Mouse (Mus musculus) testis, postnatal 10 days (tissue): ENCODE measurements around the gene Olfr313.
"Not testable (repeated sequence)": the region's sequence is repeated elsewhere in the genome, so short reads cannot be mapped to it uniquely, and the experiment has no call there.

ENCODE experiments used
- DNase-seq: peaks from one replicate; pipeline ENCODE4 v3.0.0; 2021; ENCODE audit warnings: low spot score

The Olfr313 gene

DNA sequence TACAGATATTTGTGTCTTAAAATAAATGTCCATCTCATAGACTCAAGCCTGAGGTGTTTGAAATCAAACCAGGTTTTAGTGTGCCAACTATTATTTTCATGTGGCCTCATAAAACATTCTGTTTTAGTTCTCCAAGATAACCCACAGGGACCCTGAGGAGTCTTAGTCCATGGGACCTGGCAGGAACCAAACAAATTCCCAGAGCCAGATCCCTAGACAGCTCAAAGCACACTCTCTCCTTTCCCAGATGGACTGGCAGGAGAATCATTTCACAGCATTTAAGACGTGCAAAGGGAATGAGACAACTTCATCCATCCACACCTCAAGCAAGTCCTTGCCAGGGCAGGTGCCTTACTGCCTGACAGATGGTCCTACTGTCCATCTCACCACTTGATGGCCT lies at the start of gene Olfr313:
Gene Olfr313, plus strand, starts transcription at position 301 of the 400 bp plus-strand sequence.
- not testable (repeated sequence) for DNase-seq

DNA sequence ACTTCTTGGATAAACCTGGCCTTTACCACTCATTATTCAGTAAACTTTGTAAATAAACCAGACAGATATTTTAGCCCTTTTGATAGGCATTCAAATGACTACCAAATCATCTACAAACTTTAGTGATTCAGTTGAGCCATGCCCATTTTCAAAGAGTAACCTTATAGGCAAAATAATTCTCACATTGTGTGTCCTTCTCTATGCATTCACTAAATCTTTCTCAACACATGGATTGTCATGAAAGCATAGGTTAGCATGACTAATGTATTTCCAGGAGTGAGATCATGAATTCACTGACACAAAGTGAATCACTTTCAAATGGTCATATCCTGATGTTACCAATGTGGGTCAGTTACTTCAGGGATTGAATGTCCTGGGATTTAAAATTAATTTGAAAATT lies 41.9 kb upstream of the Olfr313 start, which contains the start of gene Olfr315:
Gene Olfr315, plus strand, starts transcription at position 301 of the 400 bp plus-strand sequence.
- no peak for DNase-seq

DNA sequence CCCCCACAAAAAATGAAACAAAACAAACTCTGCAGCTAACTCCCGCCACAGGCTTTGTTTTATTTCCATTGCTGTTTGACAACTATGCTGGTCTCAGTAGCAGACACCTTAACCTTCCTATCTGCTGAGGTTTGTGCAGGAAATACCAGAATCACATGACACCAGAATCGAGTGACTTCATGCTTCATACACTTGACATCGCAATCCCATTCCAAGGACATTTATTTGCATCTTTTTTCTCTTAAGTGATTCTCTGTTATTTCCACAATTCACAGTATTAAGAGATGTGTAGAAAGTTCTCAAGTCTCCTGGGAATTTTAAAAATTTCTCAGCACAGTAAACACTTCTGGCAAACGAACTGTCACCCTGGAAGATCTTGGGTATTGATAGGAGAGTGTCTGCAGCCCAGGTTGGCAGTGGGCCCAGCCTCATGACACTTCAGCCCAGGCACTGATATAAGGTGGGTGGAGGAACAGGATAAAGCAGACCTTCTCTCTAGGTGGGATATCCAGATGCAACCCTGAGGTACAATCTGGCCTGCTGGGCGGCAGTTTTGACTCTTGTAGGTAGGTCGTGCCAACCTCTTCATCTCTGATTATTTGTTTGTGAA lies 32.2 kb upstream of the Olfr313 start, which contains the start of gene Olfr314:
Gene Olfr314, plus strand, starts transcription at position 473 of the 610 bp plus-strand sequence.
- no peak for DNase-seq

DNA sequence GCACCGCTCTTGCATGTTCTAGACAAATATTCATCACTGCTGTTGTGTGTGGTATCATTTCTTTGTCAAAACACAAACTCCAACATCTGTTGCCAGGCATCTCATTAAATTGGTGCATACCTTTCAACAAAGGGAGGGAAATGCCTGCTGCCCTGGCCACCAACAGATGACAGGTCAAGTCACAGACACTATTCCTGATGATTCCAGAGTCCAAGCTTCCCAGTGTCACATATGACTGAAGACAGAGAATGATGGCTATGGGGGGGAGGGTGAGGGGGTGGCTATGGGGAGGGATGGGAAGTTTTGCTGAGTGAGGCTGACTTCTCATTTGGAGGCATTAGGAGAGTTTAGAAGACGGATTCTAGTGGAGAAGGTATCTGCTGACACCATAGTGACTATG lies 30.6 kb upstream of the Olfr313 start:
- no peak for DNase-seq

DNA sequence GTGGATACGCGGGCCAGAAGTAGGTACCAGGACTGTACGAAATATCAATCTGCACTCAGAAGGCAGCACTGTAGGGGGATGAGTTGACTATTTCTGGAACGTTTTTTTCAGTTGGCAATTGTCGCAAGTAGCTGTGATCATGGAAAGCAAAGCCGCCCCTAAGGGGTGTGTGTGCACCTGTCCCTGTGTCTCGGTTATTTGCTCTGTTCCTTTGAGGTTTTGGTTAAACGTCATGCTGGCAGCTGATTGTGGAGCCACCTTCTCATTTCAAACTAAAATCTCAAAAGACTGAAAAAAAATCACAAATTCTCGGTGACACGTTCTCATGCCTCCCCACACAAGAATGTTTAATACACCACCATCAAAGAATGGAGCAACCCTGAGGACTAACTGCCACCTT lies 27.1 kb upstream of the Olfr313 start:
- DNase-seq, result no peak

DNA sequence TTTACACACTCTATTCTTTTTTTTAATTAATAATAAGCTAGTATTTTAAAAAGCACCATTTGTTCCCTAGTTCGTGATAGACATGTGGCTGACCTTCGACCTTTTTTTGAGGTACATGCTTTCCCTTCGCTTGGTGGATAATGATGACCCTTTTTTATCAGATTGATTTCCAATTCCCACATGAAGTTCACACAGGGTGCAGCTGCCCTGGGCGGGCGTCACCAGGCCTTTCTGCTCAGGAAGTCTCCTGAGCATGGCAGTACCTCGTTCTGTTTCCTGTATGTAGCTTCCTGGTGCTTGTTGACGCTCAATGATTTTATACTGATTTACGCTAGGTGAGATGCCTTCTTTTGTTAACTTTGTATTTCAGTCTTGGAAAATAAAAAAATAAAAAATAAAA lies 26.5 kb upstream of the Olfr313 start:
- DNase-seq, result no peak

DNA sequence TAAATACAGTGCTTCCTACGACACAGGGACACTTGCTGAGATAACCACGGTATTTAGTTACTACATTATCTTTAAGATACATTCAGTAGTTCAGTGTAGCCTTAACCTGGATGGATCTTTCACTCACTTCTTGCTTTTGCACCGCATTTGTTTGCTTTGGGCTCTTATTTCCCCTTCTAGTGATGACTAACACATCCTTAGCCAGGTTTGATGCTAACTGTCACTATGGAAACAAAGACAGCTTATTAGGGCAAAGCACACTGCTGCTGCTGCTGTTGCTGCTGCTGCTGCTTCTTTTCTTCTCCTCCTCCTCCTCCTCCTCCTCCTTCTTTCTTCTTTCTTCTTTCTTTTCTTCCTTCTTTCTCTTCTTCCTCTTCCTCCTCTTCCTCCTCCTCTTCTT lies 25.3 kb upstream of the Olfr313 start:
- DNase-seq, result no peak

DNA sequence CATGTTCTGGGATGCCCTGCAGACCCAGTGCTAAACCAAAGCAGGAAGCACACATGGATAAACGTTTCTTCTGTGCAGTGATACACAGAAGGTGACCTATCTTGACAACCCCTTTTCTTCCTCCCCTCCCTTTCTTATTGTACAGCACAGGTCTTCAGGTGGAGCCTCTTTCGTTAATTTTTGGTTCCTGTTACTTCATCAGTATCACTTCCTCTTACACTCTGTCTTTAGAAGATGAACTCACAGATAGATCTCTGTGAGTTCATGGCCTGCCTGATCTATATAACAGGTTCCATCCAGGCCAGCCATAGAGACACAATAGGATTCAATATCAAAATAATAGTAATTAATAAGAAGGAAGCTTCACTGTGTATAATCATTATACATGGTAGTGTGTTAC lies 24.7 kb upstream of the Olfr313 start:
- DNase-seq, result no peak

DNA sequence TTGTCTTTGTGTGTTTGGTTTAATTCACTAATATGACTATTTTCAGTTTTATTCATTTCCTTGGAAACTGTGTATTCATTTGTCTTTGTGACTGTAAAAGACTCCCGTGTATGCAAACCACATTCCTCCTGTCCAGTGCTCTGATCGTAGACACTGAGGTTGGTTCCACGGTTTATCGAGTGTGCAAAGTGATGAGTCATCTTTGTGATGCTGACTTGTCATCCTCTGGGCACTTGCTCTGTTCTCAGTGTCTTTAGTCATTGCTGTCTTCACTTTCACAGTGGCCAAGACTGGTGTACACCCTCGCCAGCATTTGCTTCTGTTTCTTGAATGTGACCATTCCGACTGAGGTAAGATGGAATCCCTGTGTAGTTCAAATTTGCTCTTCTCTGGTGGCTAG lies 24.2 kb upstream of the Olfr313 start:
- no peak for DNase-seq

DNA sequence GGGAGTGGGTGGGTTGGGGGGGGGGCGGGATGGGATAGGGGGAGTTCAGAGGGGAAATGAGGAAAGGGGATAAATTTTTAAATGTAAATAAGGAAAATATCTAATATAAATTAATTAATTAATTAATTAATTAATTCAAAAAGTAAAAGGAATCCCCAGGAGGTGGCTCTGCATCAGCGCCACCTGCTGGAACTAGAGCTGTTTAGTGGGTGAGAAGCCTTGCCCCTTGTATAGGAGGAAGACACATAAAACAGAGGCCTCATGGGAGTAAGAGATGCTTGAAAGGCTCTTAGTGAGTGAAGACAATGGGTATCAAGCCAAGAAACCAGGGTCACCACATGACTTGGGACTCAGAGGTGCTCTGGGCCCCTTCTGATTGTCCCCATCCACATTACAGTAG lies 18.9 kb upstream of the Olfr313 start:
- DNase-seq, result no peak

DNA sequence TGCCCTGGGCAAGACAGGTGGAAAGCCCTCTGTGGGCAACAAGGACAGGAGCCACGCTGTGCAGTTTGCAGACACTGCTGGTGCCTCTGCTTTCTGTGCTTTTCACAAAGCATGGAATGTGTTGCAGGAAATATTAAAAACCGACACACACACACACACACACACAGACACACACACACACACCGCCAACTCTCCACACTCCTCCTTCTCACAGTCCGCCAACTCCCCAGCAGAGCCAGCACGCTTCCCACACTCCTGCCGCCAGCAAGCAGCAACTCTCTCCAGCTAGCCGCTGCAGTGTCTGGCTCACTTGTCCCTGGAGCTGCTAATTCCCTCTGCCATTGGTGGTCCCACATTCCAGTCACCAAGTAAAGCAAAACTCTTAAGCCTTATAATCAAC lies 17.9 kb upstream of the Olfr313 start:
- peak; percentile 47 for DNase-seq

DNA sequence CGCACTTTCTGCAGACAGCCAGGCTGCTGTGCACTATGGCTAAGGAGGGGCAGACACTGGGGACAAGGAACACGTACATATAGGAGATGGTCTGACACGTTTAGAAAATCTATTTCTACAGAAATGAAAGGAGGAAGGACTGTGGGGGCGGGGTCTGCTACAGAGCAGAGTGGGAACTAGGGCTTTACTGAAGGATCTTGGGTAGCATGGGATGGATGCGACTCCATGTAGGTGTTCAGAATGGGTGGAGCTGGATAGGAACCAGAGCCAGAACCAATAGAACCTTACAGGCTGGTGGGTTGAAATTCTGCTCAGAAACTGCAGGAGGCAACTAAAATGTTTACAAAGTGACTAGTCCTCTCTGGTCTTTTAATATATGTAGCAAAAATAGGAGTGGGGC lies 15.1 kb upstream of the Olfr313 start:
- DNase-seq, result no peak

DNA sequence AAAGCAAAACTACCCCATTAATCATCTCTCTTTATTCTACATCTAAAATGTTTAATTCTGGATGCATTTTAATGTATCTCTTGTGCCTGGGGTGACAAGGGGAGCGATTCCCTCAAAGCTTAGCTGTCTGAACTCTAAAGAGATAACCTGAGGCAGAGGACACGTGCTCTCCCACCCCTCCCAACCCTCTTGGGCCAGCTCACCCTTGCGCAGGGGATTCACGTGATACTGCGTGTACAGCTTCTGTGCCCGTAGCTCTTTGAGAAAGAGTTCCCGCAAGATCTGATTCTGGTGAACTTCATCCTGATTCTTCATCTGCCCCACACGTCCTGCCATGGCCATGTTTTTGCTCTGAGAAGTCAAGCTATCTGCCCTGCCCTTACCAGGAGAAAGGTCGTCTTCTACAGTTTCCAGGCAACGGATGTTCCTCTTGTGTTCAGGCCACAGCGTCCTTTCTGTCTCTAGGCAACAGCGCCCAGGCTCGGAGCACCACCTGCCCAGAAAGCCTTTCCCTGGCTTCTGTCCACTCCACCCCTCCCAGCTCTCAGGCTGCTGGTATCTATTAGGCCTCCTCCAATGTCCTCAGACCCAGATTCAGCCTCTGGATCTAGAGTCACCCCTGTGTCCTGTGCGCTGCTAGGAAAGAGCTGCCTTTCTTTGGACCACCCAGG lies 13.1 kb upstream of the Olfr313 start, which contains the start of gene Fam183b:
Gene Fam183b, minus strand, starts transcription at position 403 of the 671 bp plus-strand sequence.
- DNase-seq, result no peak

DNA sequence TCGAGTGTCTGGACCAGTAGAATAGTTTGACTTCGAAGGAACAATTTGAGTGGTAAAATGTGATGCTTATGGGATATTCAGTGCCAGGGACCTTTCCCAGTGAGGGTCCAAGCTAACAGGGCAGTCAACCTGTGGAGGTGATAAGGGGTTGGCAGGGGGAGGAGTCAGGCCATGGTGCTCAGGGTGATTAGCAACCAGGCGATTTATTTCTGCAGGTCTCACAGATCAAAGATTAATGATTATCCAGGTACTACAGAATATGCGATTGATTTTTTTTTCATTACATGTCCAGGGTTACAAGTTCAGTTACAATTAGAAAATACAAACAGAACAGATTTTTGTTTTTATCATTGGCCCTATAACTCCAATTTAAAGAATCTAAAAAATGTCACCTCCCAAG lies 10.9 kb upstream of the Olfr313 start:
- no peak for DNase-seq

DNA sequence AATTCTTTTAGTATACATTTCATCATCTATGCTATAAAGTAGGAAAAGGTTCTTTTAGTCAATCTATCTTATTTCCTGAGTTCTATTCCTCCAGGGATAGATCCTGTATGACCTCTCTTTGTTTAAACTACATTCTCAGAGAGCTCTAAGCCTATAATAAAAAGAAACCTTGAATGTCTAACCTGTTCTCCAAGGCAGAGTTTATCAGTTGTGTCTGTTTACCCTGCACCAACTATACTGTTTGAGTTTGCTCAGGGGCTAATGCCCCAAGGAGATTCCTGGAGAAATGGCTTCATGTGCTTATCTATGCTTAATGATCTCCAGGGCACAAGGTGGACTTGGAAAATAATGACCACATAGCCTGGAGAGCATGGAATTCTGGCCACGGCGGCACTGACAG lies 10.4 kb upstream of the Olfr313 start:
- DNase-seq, result no peak

DNA sequence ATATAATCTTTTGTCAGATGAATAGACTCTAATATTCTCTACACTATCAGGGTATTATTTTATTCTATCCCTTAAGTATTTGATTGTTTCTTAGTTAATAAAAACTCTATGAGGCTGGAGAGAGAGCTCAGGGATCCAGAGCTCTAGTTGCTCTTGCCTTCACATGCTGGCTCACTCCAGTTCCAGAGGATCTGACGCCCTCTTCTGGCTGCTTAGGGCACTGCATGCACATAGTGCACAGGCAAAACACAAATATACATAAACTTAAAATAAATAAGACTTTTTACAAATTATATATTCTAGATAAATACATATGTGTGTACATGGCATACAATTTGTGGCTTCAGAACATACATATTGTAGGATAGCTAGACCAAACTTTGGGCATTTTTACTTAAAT lies 2.8 kb upstream of the Olfr313 start:
- no peak for DNase-seq

DNA sequence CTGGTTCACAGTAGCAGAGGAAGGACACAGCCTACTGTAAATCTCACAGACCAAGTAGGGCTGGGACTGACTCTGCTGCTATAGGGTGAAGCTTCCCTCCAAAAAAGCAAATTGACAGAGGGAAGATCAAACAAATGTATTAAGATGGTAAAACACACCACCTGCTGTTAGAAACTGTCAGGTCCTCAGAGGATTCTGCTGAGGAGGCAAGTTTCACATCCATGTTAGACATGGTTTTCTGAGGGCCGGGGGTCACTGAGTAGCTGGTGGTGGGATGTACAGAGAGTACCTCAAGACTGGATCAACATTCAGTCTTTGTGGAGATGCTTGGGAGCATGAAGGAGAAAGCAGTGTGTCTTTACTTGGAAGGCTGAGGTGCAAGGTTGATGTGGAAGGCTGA lies 876 bp downstream of the Olfr313 start:
- DNase-seq, result no peak

DNA sequence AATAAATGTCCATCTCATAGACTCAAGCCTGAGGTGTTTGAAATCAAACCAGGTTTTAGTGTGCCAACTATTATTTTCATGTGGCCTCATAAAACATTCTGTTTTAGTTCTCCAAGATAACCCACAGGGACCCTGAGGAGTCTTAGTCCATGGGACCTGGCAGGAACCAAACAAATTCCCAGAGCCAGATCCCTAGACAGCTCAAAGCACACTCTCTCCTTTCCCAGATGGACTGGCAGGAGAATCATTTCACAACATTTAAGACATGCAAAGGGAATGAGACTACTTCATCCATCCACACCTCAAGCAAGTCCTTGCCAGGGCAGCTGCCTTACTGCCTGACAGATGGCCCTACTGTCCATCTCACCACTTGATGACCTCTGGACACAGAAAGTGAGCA lies 14.1 kb downstream of the Olfr313 start, which contains the start of gene Olfr312:
Gene Olfr312, plus strand, starts transcription at position 301 of the 400 bp plus-strand sequence.
- DNase-seq, result not testable (repeated sequence)

DNA sequence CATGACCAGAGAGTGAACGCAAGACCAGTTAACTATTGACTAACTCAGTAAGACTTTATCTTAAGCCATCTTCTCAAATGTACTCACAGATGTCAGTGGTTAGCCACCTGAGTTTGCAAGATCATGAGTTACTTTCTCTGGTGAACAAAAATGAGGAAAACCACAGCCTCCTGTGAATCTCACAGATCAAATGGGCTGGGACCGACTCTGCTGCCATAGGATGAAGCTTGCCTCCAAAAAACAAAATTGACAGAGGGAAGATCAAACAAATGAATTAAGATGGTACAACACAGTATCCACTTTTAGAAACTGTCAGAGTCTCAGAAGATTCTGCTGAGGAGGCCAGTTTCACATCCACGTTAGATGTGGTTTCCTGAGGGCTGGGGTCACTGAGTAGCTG lies 15.0 kb downstream of the Olfr313 start:
- DNase-seq, result no peak

DNA sequence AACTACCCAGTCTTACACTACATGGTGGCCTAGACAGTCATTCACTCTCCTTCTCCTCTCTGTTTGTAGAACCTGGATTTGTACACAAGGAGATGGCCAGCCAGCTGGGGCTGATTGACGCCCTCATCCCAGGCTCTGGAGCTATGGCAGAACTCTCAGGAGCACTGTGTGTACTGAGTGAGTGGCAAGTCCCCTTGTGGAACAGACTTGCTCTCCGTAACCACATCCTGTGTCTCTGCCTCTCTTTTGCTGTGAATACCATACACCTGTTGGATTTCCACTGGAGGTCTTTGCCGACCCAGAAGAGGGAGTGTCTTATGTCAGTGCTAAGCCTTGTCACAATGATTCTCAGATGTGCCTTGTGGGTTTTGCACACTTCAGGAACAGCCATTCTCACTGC lies 17.7 kb downstream of the Olfr313 start:
- DNase-seq, result not testable (repeated sequence)

DNA sequence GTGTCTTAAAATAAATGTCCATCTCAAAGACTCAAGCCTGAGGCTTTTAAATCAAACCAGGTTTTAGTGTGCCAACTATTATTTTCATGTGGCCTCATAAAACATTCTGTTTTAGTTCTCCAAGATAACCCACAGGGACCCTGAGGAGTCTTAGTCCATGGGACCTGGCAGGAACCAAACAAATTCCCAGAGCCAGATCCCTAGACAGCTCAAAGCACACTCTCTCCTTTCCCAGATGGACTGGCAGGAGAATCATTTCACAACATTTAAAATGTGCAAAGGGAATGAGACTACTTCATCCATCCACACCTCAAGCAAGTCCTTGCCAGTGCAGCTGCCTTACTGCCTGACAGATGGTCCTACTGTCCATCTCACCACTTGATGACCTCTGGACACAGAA lies 24.2 kb downstream of the Olfr313 start, which contains the start of gene Olfr311:
Gene Olfr311, plus strand, starts transcription at position 301 of the 400 bp plus-strand sequence.
- not testable (repeated sequence) for DNase-seq

DNA sequence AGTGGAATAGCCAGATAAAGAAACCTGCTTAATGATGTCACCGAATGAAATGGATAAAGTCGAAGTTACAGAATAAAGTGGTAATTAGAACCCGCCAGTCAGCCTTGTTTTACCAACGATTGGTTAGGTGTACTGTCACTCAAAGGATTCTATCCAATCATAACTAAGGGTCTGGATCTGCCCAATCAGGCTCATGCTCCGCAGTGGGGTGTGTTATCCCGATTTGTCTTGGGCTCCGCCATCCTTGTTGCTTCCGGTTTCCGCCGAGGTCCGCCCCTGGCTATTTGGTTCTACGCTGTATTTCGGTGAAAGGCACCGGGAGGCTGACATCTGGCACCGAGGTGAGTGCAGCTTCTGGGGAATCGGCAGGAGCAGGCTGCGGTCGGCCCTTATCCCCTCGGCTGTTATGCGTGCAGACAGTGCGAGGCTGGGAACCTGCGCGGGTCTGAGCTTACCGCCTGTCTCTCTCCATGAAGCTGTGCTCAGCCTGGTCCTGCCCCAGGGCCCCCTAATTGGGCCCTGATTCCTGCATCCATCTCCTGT lies 32.2 kb downstream of the Olfr313 start, which contains the start of gene Gm12258:
Gene Gm12258, plus strand, starts transcription at position 240 of the 543 bp plus-strand sequence.
- DNase-seq, result peak; percentile 75

DNA sequence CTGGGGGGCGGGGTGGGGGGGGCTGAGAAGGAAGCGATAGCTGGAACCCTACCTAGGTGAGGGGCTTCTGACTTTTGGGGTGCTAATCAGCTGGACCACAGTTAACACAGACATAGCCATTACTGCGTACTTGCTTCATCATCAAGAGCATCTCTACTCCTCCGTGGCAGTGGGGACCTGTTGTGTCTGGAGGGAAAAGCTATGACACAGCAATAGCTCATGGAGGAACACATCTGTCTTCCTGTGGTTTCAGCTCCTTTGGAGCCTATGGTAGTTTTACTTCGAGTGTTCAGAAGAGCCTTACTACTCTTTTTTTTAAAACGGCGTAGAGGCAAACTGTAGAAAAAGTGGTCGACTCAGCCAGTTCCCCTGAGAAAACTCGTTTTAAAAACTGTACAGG lies 32.8 kb downstream of the Olfr313 start:
- DNase-seq, result no peak
